Mouse (Mus musculus) left cerebral cortex, adult 9 months (tissue): Measurements from ENCODE around the gene Tmem129.

Experiments
- DNase-seq, 2 experiments: peaks; one replicate each; pipeline ENCODE4 v3.0.0; 2022; ENCODE audit warnings: low spot score in 2 of 2

The Tmem129 gene

DNA sequence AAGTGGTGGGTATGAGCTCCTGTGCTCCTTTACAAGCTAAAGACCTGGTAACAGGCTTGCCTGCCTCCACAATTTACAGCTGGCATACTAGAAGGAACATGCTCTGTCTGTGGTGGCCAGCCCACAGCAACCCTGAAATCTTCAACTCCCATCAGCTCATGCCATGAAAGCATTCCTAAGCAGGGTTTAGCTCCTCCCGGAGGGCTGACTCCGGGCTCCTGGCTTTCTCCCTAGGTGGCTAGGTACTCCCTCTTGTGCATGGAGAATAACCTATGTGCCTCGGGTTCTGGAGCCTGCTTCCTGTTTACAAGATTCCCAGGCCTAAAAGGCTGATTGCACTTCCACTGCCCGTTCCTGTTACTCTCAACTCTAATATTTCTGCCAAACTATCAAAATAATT lies 19.4 kb downstream of the Tmem129 start:
- no peak for DNase-seq

GRCm38 (mm10) chr5:33637606-33638350 lies 20.4 kb downstream of the Tmem129 start:
- DNase-seq = no peak

- no peak for DNase-seq
Measured at GRCm38 (mm10) chr5:33635361-33635760, 22.9 kb downstream of the Tmem129 start.

DNA sequence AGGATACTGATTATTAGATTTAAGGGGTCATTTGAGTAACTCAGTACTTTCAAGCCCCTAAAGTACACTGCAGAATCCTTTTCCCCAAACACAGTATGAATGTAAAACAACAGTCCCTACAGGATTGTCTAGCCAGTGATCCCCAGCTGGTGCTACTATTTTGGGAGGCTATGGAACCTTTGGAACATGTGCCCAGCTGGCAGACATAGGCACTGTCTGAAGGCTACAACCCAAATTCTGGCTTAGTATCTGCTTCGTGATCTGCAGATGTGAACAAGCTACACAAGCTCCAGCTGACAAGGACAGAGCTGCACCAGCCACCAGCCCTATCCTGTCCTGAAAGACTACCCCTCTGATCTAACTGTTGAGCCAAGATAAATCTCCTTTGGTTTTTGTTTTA lies 25.7 kb downstream of the Tmem129 start:
- no peak for DNase-seq

DNA sequence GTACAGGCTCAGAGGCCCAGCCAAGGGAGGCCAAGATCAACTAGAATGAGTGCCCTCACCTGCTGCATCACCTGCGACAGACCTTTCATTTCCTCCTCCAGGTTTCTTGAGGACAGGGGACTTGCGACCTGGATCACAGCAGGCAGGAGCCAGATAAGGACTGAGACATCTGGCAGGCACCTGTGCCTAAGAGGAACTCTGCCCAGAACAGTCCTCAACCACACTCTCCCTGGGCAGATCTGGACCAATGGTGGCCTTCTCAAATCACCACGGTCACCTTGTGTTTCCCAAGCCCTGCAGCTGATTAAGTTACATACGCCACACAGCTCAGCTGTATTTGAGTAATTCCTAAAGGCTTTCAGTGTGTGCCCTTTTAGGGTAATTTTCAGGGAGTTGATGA lies 27.6 kb downstream of the Tmem129 start:
- DNase-seq = no peak

DNA sequence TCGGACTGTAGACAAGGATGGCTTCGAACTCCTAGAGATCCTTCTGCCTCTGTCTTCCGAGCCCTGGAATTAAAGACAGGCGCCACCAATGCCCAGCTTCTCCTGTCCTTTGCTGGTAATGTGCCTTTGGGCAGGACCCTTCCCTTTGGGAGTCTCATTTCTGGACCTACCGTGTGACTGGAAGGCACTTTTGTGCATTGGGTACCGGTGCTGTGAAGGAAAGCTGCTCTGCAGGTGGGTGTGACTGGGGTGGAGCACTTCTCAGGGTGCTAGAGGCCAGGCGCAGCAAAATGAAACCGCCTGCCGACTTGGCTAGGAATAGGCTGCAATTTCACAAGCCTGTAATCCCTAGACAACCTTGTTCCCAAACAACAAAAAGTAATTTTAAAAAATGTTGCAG lies 28.2 kb downstream of the Tmem129 start:
- peak in 1 of 2 experiments; percentile 44 for DNase-seq

GRCm38 (mm10) chr5:33629301-33629987 lies 28.8 kb downstream of the Tmem129 start, which contains the start of the genes Fam53a and Gm9903:
TSS of gene Fam53a (minus strand) at chr5:33629635.
TSS of gene Gm9903 (plus strand) at chr5:33629925.
- peak; percentile 98 to 100 for DNase-seq

DNA sequence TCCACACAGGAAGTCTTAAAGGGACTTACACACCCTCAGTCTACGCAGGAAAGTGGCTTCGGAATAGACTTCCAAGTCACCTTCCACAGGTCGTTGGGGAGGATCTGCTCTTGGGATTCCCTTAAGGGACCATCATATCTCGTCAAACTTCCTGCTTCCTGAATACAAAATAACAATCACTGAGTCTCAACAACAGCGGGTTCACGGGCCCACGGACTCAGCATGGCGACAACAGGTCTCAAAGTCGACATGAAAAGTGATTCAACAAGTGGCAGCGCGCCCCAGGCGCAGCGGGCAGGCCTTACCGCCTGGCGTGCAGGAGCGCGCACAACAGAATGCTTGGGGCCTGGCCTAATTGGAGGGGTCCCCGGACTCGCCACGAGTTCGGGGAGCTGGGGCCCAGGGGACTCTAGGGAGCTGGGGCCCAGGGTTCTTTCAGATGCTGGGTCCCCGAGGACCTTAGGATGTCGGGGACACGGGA lies 29.4 kb downstream of the Tmem129 start:
- DNase-seq = no peak

DNA sequence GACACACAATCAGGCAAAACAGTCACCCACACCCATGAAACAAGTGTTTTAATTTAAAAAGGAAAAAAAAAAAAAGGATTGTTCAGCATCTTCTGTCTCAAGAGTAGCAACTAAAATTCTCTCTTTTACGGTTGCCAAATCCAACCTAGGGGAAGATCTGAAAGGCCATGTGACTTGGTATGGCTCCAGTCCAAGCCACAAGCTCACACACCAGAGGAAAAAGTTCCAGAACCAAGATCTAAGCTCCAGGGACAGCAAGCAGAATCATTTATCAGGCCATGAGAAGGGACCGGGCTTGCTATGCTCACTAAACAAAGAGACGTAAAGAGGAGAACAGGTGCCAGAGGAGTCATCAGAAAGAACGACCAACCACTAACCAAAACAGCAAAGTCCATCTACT lies 30.2 kb downstream of the Tmem129 start:
- no peak for DNase-seq

- DNase-seq = no peak
Measured at GRCm38 (mm10) chr5:33623766-33624165, 34.5 kb downstream of the Tmem129 start.

- DNase-seq = no peak
Measured at GRCm38 (mm10) chr5:33622671-33623070, 35.5 kb downstream of the Tmem129 start.

DNA sequence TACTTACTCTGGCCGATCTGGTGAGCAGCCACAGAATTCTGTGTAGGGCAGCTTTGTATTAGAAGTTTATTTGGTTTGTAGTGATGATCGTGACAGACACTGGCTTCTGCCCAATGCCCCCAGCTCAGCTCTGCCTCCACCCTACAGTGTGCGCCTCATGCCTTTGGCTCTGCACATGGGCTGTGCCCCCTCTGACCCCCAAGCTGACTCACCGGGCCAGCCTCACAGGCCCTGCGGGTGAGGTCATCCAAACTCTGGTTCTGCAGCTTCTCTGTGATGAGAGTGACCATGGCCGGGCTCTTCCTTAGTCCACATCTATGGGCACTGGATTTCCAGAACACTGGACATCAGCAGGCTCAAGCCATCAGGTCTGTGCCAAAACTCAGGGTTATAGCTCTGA lies 43.8 kb downstream of the Tmem129 start:
- no peak for DNase-seq

DNA sequence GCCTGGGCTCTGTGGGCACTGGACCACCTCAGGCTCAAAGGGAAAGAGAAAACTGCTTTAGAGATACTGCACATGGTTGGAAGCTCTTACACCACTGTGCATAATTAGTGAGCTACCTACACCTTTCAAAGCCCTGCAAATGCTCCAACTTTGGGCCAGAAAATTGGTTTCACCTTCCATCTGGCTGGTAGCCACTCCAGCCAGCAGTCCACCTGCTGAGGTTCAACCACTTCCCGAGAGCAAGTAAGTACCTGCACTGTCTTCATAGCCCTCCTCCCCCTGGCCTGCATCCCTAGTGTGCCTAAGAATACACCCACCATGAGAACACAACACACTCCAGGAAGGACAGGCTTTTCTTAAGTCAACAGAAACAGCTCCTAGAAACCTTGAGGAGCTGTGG lies 46.4 kb downstream of the Tmem129 start:
- no peak for DNase-seq

DNA sequence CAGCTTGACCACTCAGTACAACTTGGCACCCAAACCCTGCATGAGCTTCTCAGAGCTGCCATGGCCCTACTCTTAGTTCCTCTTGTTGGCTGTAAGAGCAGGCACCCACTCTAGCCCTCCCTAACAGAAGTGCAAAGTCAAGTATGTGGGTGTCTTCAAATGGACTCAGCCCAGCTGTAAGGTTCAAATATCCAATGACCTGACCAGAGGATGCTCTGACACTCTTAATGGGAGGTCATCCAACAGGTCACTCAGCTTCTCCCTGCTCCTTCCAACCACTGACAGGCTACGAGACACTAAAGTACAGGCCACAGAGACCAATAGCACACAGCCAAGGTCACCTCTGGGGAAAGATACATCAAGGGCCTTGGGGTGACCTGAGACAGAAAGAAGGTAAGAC lies 49.0 kb downstream of the Tmem129 start:
- DNase-seq = no peak

- no peak for DNase-seq
Measured at GRCm38 (mm10) chr5:33607434-33607833, 50.8 kb downstream of the Tmem129 start.

DNA sequence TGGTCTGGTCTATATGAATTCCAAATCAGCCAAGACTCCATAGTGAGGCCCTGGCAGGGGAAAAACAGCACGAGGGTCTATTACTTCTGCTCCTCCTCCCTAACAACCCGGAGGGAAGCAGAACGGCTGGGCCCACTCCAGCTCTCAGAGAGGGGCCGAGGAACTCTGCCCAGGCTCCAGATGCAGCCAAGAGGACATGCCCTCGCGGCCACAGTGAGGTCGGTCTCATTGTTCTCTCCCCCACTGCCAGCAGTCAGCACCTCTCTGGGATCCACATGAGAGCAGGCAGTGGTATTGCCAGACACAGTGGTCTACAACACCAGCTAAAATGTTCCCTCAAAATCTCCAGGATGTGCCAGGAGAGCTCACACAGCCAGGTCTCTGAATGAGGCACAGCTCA lies 51.6 kb downstream of the Tmem129 start:
- DNase-seq = no peak

DNA sequence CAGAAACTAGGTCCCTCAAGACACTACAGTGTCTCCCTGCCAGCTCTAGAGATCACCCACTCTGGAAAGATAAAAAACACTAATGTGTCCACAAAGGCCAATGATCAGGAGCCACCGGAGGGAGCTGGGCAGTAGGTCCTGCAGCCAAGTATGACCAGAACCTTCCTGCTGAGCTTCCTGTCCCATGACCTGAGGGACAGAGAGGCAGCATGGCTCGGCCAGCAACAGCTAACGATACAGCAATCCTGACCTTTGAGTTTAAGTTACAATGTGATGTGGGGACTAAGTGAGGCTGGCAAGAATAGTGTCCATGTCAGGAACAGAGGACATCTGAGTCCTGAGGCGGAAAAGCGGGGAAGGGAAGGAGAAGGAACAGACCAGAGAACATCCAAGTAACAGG lies 52.9 kb downstream of the Tmem129 start:
- DNase-seq = no peak
